Comparison of ENCODE assay signal across 8 mouse cellular contexts in genomic region chr1:34472427-34473300, GRCm38 (mm10). TPM values are rescaled to one million over a fixed set of nuclear protein-coding genes. Genes with fewer than 3 reads are reported as not detected.
A peak's percentile ranks its signal among the peaks of the same experiment; 100 is the strongest.
DNase-seq lines count a peak whose midpoint lies in the region; ATAC-seq and TF ChIP-seq lines count a peak whose summit lies in the region.

No protein-coding gene starts in this region.

- H3K4me1 ChIP-seq in testis, adult 2 months (ENCODE audit: control insufficient read depth, insufficient read depth, low read length), result peaks cover 5% of the 10 kb centered on the region; the same call in 1 of the 2 replicates
- no peaks in the 10 kb centered on the region for H3K4me1 ChIP-seq in embryonic facial prominence, embryonic 11.5 days (ENCODE audit: control insufficient read depth, insufficient read depth, low read length)
- peaks cover 15% of the 10 kb centered on the region; the same call in 1 of the 2 replicates for H3K4me1 ChIP-seq in heart, embryonic 12.5 days (replicated peaks)
- no peaks in the 10 kb centered on the region for H3K4me1 ChIP-seq in kidney, postnatal 0 days (replicated peaks; ENCODE audit: insufficient read depth, low read length)
- H3K4me1 ChIP-seq in small intestine, adult 2 months (ENCODE audit: control insufficient read depth, insufficient read depth, insufficient read length, low read length), result peaks cover 2% of the 10 kb centered on the region

- under 1% methylated on average over 43 of the region's 43 CpGs for WGBS in embryonic facial prominence, embryonic 11.5 days
- 1% methylated on average over 42 of the region's 43 CpGs for WGBS in heart, embryonic 12.5 days
- under 1% methylated on average over 39 of the region's 43 CpGs for WGBS in kidney, postnatal 0 days
- 1% methylated on average over 43 of the region's 43 CpGs for WGBS in small intestine, adult 2 months

- H3K27ac ChIP-seq in testis, adult 2 months (ENCODE audit: control insufficient read depth, insufficient read depth, low read depth, low read length), result no peak overlapping the region
- no peak overlapping the region for H3K27ac ChIP-seq in embryonic facial prominence, embryonic 11.5 days (replicated peaks; ENCODE audit: low read depth, low read length)
- H3K27ac ChIP-seq in heart, embryonic 12.5 days (ENCODE audit: poor library complexity, severe bottlenecking), result no peak overlapping the region
- no peak overlapping the region for H3K27ac ChIP-seq in kidney, postnatal 0 days
- peak overlapping the region; percentile 79 for H3K27ac ChIP-seq in small intestine, adult 2 months (ENCODE audit: insufficient read depth, low read depth, low read length)

- TF ChIP-seq POLR2A in testis, adult 2 months (IDR thresholded peaks at IDR 0.05; ENCODE audit: control insufficient read depth, low read depth, low read length), result no peak
- peak; percentile 18; the same call in 1 of the 2 replicates for TF ChIP-seq POLR2A in small intestine, adult 2 months (IDR thresholded peaks at IDR 0.05; ENCODE audit: low read depth, low read length)

- H3K4me2 ChIP-seq in embryonic facial prominence, embryonic 11.5 days (ENCODE audit: low read depth, low read length), result peak overlapping the region; percentile 95
- peak overlapping the region; percentile 99 for H3K4me2 ChIP-seq in heart, embryonic 12.5 days
- H3K4me2 ChIP-seq in kidney, postnatal 0 days (ENCODE audit: low read length), result peak overlapping the region; percentile 99

- H3K9me3 ChIP-seq in embryonic facial prominence, embryonic 11.5 days (replicated peaks; ENCODE audit: control insufficient read depth, low read length), result no peaks in the 10 kb centered on the region
- H3K9me3 ChIP-seq in heart, embryonic 12.5 days (replicated peaks), result no peaks in the 10 kb centered on the region
- no peaks in the 10 kb centered on the region for H3K9me3 ChIP-seq in kidney, postnatal 0 days (replicated peaks; ENCODE audit: low read length)

- no peaks in the 10 kb centered on the region for H3K36me3 ChIP-seq in testis, adult 2 months (ENCODE audit: control insufficient read depth, insufficient read depth, low read length)
- no peaks in the 10 kb centered on the region for H3K36me3 ChIP-seq in embryonic facial prominence, embryonic 11.5 days (replicated peaks; ENCODE audit: control insufficient read depth, insufficient read depth, low read depth, low read length)
- no peaks in the 10 kb centered on the region for H3K36me3 ChIP-seq in heart, embryonic 12.5 days
- no peaks in the 10 kb centered on the region for H3K36me3 ChIP-seq in kidney, postnatal 0 days (ENCODE audit: insufficient read depth, low read length)
- no peaks in the 10 kb centered on the region for H3K36me3 ChIP-seq in small intestine, adult 2 months (ENCODE audit: control insufficient read depth, insufficient read depth, low read length)

- peak overlapping the region; percentile 59 for H3K9ac ChIP-seq in embryonic facial prominence, embryonic 11.5 days (replicated peaks; ENCODE audit: low read length)
- peak overlapping the region; percentile 73 for H3K9ac ChIP-seq in heart, embryonic 12.5 days
- H3K9ac ChIP-seq in kidney, postnatal 0 days (ENCODE audit: low read depth, low read length), result peak overlapping the region; percentile 54

- no peak for DNase-seq in testis, postnatal 14 days (ENCODE audit: low spot score)
- peak; percentile 67 for DNase-seq in embryonic facial prominence, embryonic 11.5 days (ENCODE audit: low spot score)
- DNase-seq in kidney, postnatal 0 days (ENCODE audit: low spot score), result peak; percentile 51
- peak; percentile 66 to 68 for DNase-seq in lung, postnatal 4 days
- no peak for DNase-seq in layer of hippocampus, adult 18-20 months (ENCODE audit: low spot score in 2 of 2)

- H3K27me3 ChIP-seq in testis, adult 2 months (ENCODE audit: control insufficient read depth, insufficient read depth, low read length), result no peaks in the 10 kb centered on the region
- peaks cover 4% of the 10 kb centered on the region; the same call in 1 of the 2 replicates for H3K27me3 ChIP-seq in embryonic facial prominence, embryonic 11.5 days (ENCODE audit: control insufficient read depth, insufficient read depth, low read length)
- peaks cover 22% of the 10 kb centered on the region for H3K27me3 ChIP-seq in heart, embryonic 12.5 days (replicated peaks)
- H3K27me3 ChIP-seq in kidney, postnatal 0 days (ENCODE audit: insufficient read depth, low read length), result no peaks in the 10 kb centered on the region
- no peaks in the 10 kb centered on the region for H3K27me3 ChIP-seq in small intestine, adult 2 months (ENCODE audit: control insufficient read depth, insufficient read depth, low read length)

- H3K4me3 ChIP-seq in testis, adult 2 months (ENCODE audit: control insufficient read depth, low read depth, low read length), result peak overlapping the region; percentile 23
- H3K4me3 ChIP-seq in embryonic facial prominence, embryonic 11.5 days (ENCODE audit: low read depth, low read length), result peak overlapping the region; percentile 48
- peak overlapping the region; percentile 68 for H3K4me3 ChIP-seq in heart, embryonic 12.5 days
- H3K4me3 ChIP-seq in kidney, postnatal 0 days (replicated peaks; ENCODE audit: low read depth, low read length), result peak overlapping the region; percentile 57
- peak overlapping the region; percentile 90 for H3K4me3 ChIP-seq in small intestine, adult 2 months (ENCODE audit: low read depth, low read length)

- TF ChIP-seq CTCF in testis, adult 2 months (IDR thresholded peaks at IDR 0.05; ENCODE audit: control insufficient read depth, insufficient read depth, insufficient replicate concordance, low read depth, low read length), result no peak
- no peak; the same call in 1 of the 2 replicates for TF ChIP-seq CTCF in kidney, postnatal 0 days (IDR thresholded peaks at IDR 0.05; ENCODE audit: low read depth)
- no peak for TF ChIP-seq CTCF in small intestine, adult 2 months (IDR thresholded peaks at IDR 0.05; ENCODE audit: extremely low read depth, insufficient read length, insufficient replicate concordance, low read depth, low read length)

- peak; percentile 72 for ATAC-seq in embryonic facial prominence, embryonic 11.5 days (replicated peaks; ENCODE audit: insufficient number of reproducible peaks, low FRiP score, low TSS enrichment, low read depth)
- peak; percentile 78 for ATAC-seq in heart, embryonic 12.5 days (ENCODE audit: insufficient number of reproducible peaks, low FRiP score)
- ATAC-seq in kidney, postnatal 0 days (replicated peaks; ENCODE audit: low FRiP score, low read depth), result peak; percentile 64

RNA-seq across cellular contexts. Expression of gene Ptpn18, which starts 13.1 kb away (rescaled TPM):
- polyA plus RNA-seq in testis, adult 2 months (2012; rRNA removed), result 1.9 and 4.1 TPM in 2 replicates
- 4.2 and 8.6 TPM in 2 replicates for polyA plus RNA-seq in embryonic facial prominence, embryonic 11.5 days (2014; fragmentation: Nextera tagmentation; extraction: Ambion mirVana)
- polyA plus RNA-seq in heart, embryonic 12.5 days (2016; fragmentation: Nextera tagmentation; extraction: Ambion mirVana), result 10.4 and 10.8 TPM in 2 replicates
- polyA plus RNA-seq in kidney, postnatal 0 days (2015; fragmentation: Nextera tagmentation; extraction: Ambion mirVana), result 29.0 and 33.9 TPM in 2 replicates
- 242 and 351 TPM in 2 replicates for polyA plus RNA-seq in small intestine, adult 2 months (2012; rRNA removed)
- 1 to 10 TPM; 2.8 to 4.6 TPM for total RNA-seq in layer of hippocampus, adult 18-20 months (2021)

RNA-seq across cellular contexts. Expression of gene Prss39, which starts 25.5 kb away (rescaled TPM):
- polyA plus RNA-seq in testis, adult 2 months (2012; rRNA removed), result 715 and 783 TPM in 2 replicates
- not detected in 2 replicates for polyA plus RNA-seq in embryonic facial prominence, embryonic 11.5 days (2014; fragmentation: Nextera tagmentation; extraction: Ambion mirVana)
- not detected in 2 replicates for polyA plus RNA-seq in heart, embryonic 12.5 days (2016; fragmentation: Nextera tagmentation; extraction: Ambion mirVana)
- polyA plus RNA-seq in kidney, postnatal 0 days (2015; fragmentation: Nextera tagmentation; extraction: Ambion mirVana), result not detected in 2 replicates
- not detected in 2 replicates for polyA plus RNA-seq in small intestine, adult 2 months (2012; rRNA removed)
- total RNA-seq in layer of hippocampus, adult 18-20 months (2021), result not detected

RNA-seq across cellular contexts. Expression of gene Imp4, which starts 33.0 kb away (rescaled TPM):
- polyA plus RNA-seq in testis, adult 2 months (2012; rRNA removed), result 24.6 and 28.6 TPM in 2 replicates
- polyA plus RNA-seq in embryonic facial prominence, embryonic 11.5 days (2014; fragmentation: Nextera tagmentation; extraction: Ambion mirVana), result 93.4 and 104 TPM in 2 replicates
- 65.9 and 74.8 TPM in 2 replicates for polyA plus RNA-seq in heart, embryonic 12.5 days (2016; fragmentation: Nextera tagmentation; extraction: Ambion mirVana)
- polyA plus RNA-seq in kidney, postnatal 0 days (2015; fragmentation: Nextera tagmentation; extraction: Ambion mirVana), result 74.9 and 80.9 TPM in 2 replicates
- 19.3 and 45.4 TPM in 2 replicates for polyA plus RNA-seq in small intestine, adult 2 months (2012; rRNA removed)
- total RNA-seq in layer of hippocampus, adult 18-20 months (2021), result 10 to 100 TPM; 37.9 to 39.0 TPM

RNA-seq across cellular contexts. Expression of gene Ccdc115, which starts 33.2 kb away (rescaled TPM):
- polyA plus RNA-seq in testis, adult 2 months (2012; rRNA removed), result 18.0 and 19.8 TPM in 2 replicates
- polyA plus RNA-seq in embryonic facial prominence, embryonic 11.5 days (2014; fragmentation: Nextera tagmentation; extraction: Ambion mirVana), result 51.9 and 55.4 TPM in 2 replicates
- polyA plus RNA-seq in heart, embryonic 12.5 days (2016; fragmentation: Nextera tagmentation; extraction: Ambion mirVana), result 45.9 and 46.6 TPM in 2 replicates
- polyA plus RNA-seq in kidney, postnatal 0 days (2015; fragmentation: Nextera tagmentation; extraction: Ambion mirVana), result 42.7 and 42.8 TPM in 2 replicates
- polyA plus RNA-seq in small intestine, adult 2 months (2012; rRNA removed), result 12.5 and 12.6 TPM in 2 replicates
- total RNA-seq in layer of hippocampus, adult 18-20 months (2021), result 10 to 100 TPM; 16.7 to 17.8 TPM

Comparison
In these comparisons a context has a peak if more than half of its experiments do, and no peak if none do; other contexts are left out.
1. H3K4me3 ChIP-seq: peak in every context shown above with its lines; median percentile 90 in small intestine, adult 2 months; 68 in heart, embryonic 12.5 days; 57 in kidney, postnatal 0 days; 48 in embryonic facial prominence, embryonic 11.5 days; 23 in testis, adult 2 months.
2. DNase-seq: peak in embryonic facial prominence, embryonic 11.5 days (single experiment), kidney, postnatal 0 days (single experiment) and lung, postnatal 4 days (2 of 2); none in testis, postnatal 14 days (single experiment) and layer of hippocampus, adult 18-20 months (0 of 2).
3. RNA of gene Prss39, which starts 25.5 kb away (polyA plus RNA-seq): 715 to 783 TPM in testis, adult 2 months; not detected in heart, embryonic 12.5 days, not detected in embryonic facial prominence, embryonic 11.5 days, not detected in kidney, postnatal 0 days and not detected in small intestine, adult 2 months; every median in the first group is over 100 times any median in the second.
4. Peak in every context shown above with its lines, with median percentiles within 50 percentile points of each other: ATAC-seq, H3K4me2 ChIP-seq and H3K9ac ChIP-seq.